8 mouse cellular contexts compared by ENCODE assay signal in the genomic region with DNA sequence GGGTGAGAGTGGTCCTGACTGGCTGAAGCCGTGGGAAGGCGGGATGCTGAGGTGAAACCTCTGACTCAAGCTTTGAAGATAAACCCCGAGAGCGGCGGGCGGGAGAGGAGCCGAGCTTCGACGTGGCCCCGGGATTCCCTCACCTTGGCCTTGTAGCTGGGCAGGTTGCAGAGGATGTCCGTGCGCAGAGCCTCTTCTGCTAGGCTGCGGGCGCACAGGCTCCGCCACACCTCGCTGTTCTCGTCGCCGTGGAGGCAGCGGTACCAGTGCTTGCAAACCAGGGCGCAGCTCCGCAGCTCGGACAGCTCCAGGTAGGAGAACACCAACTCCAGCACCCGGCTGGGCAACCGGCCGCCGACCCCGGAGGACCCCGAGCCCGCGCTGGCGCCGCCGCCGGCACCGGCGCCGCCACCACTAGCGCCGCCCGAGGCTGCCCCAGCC. TPM values are rescaled to one million over a fixed set of nuclear protein-coding genes. Genes with fewer than 3 reads are reported as not detected.
DNase-seq lines count a peak whose midpoint lies in the region; ATAC-seq lines count a peak whose summit lies in the region.

No protein-coding gene starts in this region.

- peak overlapping the region; percentile 84 for H3K27ac ChIP-seq in intestine, embryonic 14.5 days (ENCODE audit: low read depth)
- peak overlapping the region; percentile 94 for H3K27ac ChIP-seq in limb, embryonic 13.5 days
- H3K27ac ChIP-seq in midbrain, embryonic 14.5 days (replicated peaks; ENCODE audit: low read depth, low read length), result peak overlapping the region; percentile 93
- peak overlapping the region; percentile 97 for H3K27ac ChIP-seq in stomach, embryonic 15.5 days

- H3K9me3 ChIP-seq in intestine, embryonic 14.5 days (ENCODE audit: control insufficient read depth, low read length), result no peaks in the 10 kb centered on the region
- no peaks in the 10 kb centered on the region for H3K9me3 ChIP-seq in limb, embryonic 13.5 days
- no peaks in the 10 kb centered on the region for H3K9me3 ChIP-seq in midbrain, embryonic 14.5 days (ENCODE audit: control insufficient read depth, low read length)
- H3K9me3 ChIP-seq in stomach, embryonic 15.5 days, result no peaks in the 10 kb centered on the region

- peaks cover 16% of the 10 kb centered on the region for H3K4me1 ChIP-seq in intestine, embryonic 14.5 days (replicated peaks; ENCODE audit: control insufficient read depth, insufficient read depth, low read length)
- H3K4me1 ChIP-seq in limb, embryonic 13.5 days, result peaks cover 28% of the 10 kb centered on the region
- peaks cover 17% of the 10 kb centered on the region for H3K4me1 ChIP-seq in midbrain, embryonic 14.5 days (ENCODE audit: control insufficient read depth, insufficient read depth, low read length)
- H3K4me1 ChIP-seq in stomach, embryonic 15.5 days, result peaks cover 9% of the 10 kb centered on the region

- peak; percentile 67 for ATAC-seq in intestine, embryonic 14.5 days (replicated peaks; ENCODE audit: low FRiP score, low TSS enrichment, low read depth)
- ATAC-seq in limb, embryonic 13.5 days (ENCODE audit: low FRiP score, low read depth), result peak; percentile 66
- ATAC-seq in midbrain, embryonic 14.5 days (ENCODE audit: low FRiP score, low TSS enrichment), result no peak; the same call in 1 of the 2 replicates
- peak; percentile 27 for ATAC-seq in stomach, embryonic 15.5 days (ENCODE audit: insufficient read depth, low FRiP score, low read depth)

- H3K4me3 ChIP-seq in intestine, embryonic 14.5 days (ENCODE audit: low read depth, low read length), result peak overlapping the region; percentile 96
- H3K4me3 ChIP-seq in limb, embryonic 13.5 days, result peak overlapping the region; percentile 92
- H3K4me3 ChIP-seq in midbrain, embryonic 14.5 days (replicated peaks; ENCODE audit: low read depth, low read length), result peak overlapping the region; percentile 76
- H3K4me3 ChIP-seq in stomach, embryonic 15.5 days (replicated peaks), result peak overlapping the region; percentile 91

- H3K27me3 ChIP-seq in intestine, embryonic 14.5 days (replicated peaks; ENCODE audit: control insufficient read depth, insufficient read depth, low read length), result no peaks in the 10 kb centered on the region
- no peaks in the 10 kb centered on the region for H3K27me3 ChIP-seq in limb, embryonic 13.5 days
- no peaks in the 10 kb centered on the region for H3K27me3 ChIP-seq in midbrain, embryonic 14.5 days (ENCODE audit: control insufficient read depth, insufficient read depth, low read length)
- H3K27me3 ChIP-seq in stomach, embryonic 15.5 days (replicated peaks), result no peaks in the 10 kb centered on the region

- peak; percentile 16 to 54 for DNase-seq in urinary bladder, adult 18-20 months (ENCODE audit: low spot score in 2 of 2)
- DNase-seq in urinary bladder, adult 2 months (ENCODE audit: low spot score), result no peak
- peak; percentile 74 for DNase-seq in cerebellum, adult 9-11 months
- peak; percentile 32 to 53 for DNase-seq in frontal cortex, postnatal 10 days (ENCODE audit: low spot score in 2 of 2)
- DNase-seq in intestine, embryonic 14.5 days (ENCODE audit: low spot score), result peak; percentile 84
- peak; percentile 54 for DNase-seq in midbrain, embryonic 14.5 days

- peak overlapping the region; percentile 82 for H3K9ac ChIP-seq in intestine, embryonic 14.5 days (ENCODE audit: low read length)
- peak overlapping the region; percentile 95 for H3K9ac ChIP-seq in limb, embryonic 13.5 days
- peak overlapping the region; percentile 88 for H3K9ac ChIP-seq in midbrain, embryonic 14.5 days (replicated peaks; ENCODE audit: low read length)
- H3K9ac ChIP-seq in stomach, embryonic 15.5 days, result peak overlapping the region; percentile 96

- H3K4me2 ChIP-seq in intestine, embryonic 14.5 days (ENCODE audit: low read length), result peak overlapping the region; percentile 72
- H3K4me2 ChIP-seq in limb, embryonic 13.5 days (replicated peaks), result peak overlapping the region; percentile 74
- peak overlapping the region; percentile 81 for H3K4me2 ChIP-seq in midbrain, embryonic 14.5 days (ENCODE audit: low read length)
- peak overlapping the region; percentile 71 for H3K4me2 ChIP-seq in stomach, embryonic 15.5 days

- under 1% methylated on average over 38 of the region's 41 CpGs for WGBS in intestine, embryonic 14.5 days
- WGBS in limb, embryonic 13.5 days, result under 1% methylated on average over 39 of the region's 41 CpGs
- WGBS in midbrain, embryonic 14.5 days, result under 1% methylated on average over 38 of the region's 41 CpGs
- under 1% methylated on average over 36 of the region's 41 CpGs for WGBS in stomach, embryonic 15.5 days

- H3K36me3 ChIP-seq in intestine, embryonic 14.5 days (ENCODE audit: control insufficient read depth, insufficient read depth, low read length), result no peaks in the 10 kb centered on the region
- peaks cover 4% of the 10 kb centered on the region; the same call in 1 of the 2 replicates for H3K36me3 ChIP-seq in limb, embryonic 13.5 days
- no peaks in the 10 kb centered on the region for H3K36me3 ChIP-seq in midbrain, embryonic 14.5 days (ENCODE audit: control insufficient read depth, insufficient read depth, low read length)
- H3K36me3 ChIP-seq in stomach, embryonic 15.5 days, result no peaks in the 10 kb centered on the region

RNA-seq across cellular contexts. Expression of a gene that starts 0.6 kb away (rescaled TPM):
- polyA plus RNA-seq in urinary bladder, adult 2 months (2012; rRNA removed), result 6.3 and 7.3 TPM in 2 replicates
- polyA plus RNA-seq in intestine, embryonic 14.5 days (2014; fragmentation: Nextera tagmentation; extraction: Ambion mirVana), result 9.2 and 10.2 TPM in 2 replicates
- 10.5 and 12.3 TPM in 2 replicates for polyA plus RNA-seq in limb, embryonic 13.5 days (2015; fragmentation: Nextera tagmentation; extraction: Ambion mirVana)
- polyA plus RNA-seq in midbrain, embryonic 14.5 days (2014; fragmentation: Nextera tagmentation; extraction: Ambion mirVana), result 15.0 and 15.6 TPM in 2 replicates
- polyA plus RNA-seq in stomach, embryonic 15.5 days (2015; fragmentation: Nextera tagmentation; extraction: Ambion mirVana), result 12.2 and 14.1 TPM in 2 replicates

RNA-seq across cellular contexts. Expression of a gene that starts 0.7 kb away (rescaled TPM):
- polyA plus RNA-seq in urinary bladder, adult 2 months (2012; rRNA removed), result 11.9 and 15.2 TPM in 2 replicates
- 17.3 and 20.4 TPM in 2 replicates for polyA plus RNA-seq in intestine, embryonic 14.5 days (2014; fragmentation: Nextera tagmentation; extraction: Ambion mirVana)
- polyA plus RNA-seq in limb, embryonic 13.5 days (2015; fragmentation: Nextera tagmentation; extraction: Ambion mirVana), result 17.0 and 18.6 TPM in 2 replicates
- polyA plus RNA-seq in midbrain, embryonic 14.5 days (2014; fragmentation: Nextera tagmentation; extraction: Ambion mirVana), result 12.8 and 15.6 TPM in 2 replicates
- 18.3 and 21.3 TPM in 2 replicates for polyA plus RNA-seq in stomach, embryonic 15.5 days (2015; fragmentation: Nextera tagmentation; extraction: Ambion mirVana)

RNA-seq across cellular contexts. Expression of a gene that starts 24.9 kb away (rescaled TPM):
- not detected in 2 replicates for polyA plus RNA-seq in urinary bladder, adult 2 months (2012; rRNA removed)
- polyA plus RNA-seq in intestine, embryonic 14.5 days (2014; fragmentation: Nextera tagmentation; extraction: Ambion mirVana), result not detected in 2 replicates
- polyA plus RNA-seq in limb, embryonic 13.5 days (2015; fragmentation: Nextera tagmentation; extraction: Ambion mirVana), result not detected in 2 replicates
- polyA plus RNA-seq in midbrain, embryonic 14.5 days (2014; fragmentation: Nextera tagmentation; extraction: Ambion mirVana), result not detected in 2 replicates
- polyA plus RNA-seq in stomach, embryonic 15.5 days (2015; fragmentation: Nextera tagmentation; extraction: Ambion mirVana), result 0.09 TPM in 1 of 2 replicates, not detected in the other

RNA-seq across cellular contexts. Expression of a gene that starts 30.9 kb away (rescaled TPM):
- polyA plus RNA-seq in urinary bladder, adult 2 months (2012; rRNA removed), result 10.7 and 12.9 TPM in 2 replicates
- 25.0 and 26.2 TPM in 2 replicates for polyA plus RNA-seq in intestine, embryonic 14.5 days (2014; fragmentation: Nextera tagmentation; extraction: Ambion mirVana)
- 37.1 and 37.2 TPM in 2 replicates for polyA plus RNA-seq in limb, embryonic 13.5 days (2015; fragmentation: Nextera tagmentation; extraction: Ambion mirVana)
- polyA plus RNA-seq in midbrain, embryonic 14.5 days (2014; fragmentation: Nextera tagmentation; extraction: Ambion mirVana), result 22.0 and 25.7 TPM in 2 replicates
- polyA plus RNA-seq in stomach, embryonic 15.5 days (2015; fragmentation: Nextera tagmentation; extraction: Ambion mirVana), result 32.6 and 33.6 TPM in 2 replicates
